Mouse (Mus musculus): ENCODE data around the gene Fam185a.

DNA sequence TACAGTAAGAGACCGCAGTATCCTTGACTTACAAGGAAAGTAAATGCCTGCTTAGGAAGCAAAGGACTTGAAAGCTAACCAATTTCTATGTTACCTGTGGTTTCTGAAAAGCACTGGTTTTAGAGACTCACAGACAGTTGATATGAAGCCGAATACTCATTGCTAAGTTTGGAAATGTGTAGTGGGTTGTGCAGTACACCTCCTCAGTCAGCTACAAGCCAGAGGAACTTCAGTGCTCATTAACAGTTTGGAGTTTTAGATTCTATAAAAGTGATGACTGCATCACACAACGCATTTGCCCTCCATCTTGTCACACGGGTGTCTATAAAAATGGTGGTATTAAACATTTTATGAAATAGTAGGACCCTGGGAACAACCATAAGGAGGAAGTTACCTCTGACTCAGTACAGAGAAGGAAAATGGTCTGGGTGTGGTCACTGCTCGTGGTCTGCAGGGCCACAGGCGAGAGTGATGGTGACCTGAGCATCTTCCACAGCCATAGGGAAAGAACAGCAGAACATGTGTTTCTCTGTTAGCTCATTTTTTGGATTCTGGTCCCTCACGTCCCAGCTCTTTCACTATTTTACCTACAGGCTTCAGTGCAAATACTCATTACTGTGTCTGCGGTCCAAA is 60.6 kb downstream of the Fam185a start:
- TF ChIP-seq POLR2A (IDR thresholded peaks at IDR 0.05; ENCODE audit: insufficient read length, low read depth) (no peak), TCF12 (IDR thresholded peaks at IDR 0.05; ENCODE audit: insufficient read depth, poor library complexity, severe bottlenecking) (no peak), E2F4 (IDR thresholded peaks at IDR 0.05; ENCODE audit: insufficient read depth) (no peak), USF1 (IDR thresholded peaks at IDR 0.05; ENCODE audit: low read depth) (no peak), POLR2AphosphoS2 (IDR thresholded peaks at IDR 0.05; ENCODE audit: insufficient read length, low read depth) (no peak), CEBPB (IDR thresholded peaks at IDR 0.05; ENCODE audit: insufficient read depth, poor library complexity, severe bottlenecking) (no peak), MAX (IDR thresholded peaks at IDR 0.05; ENCODE audit: low read depth) (no peak), SRF (IDR thresholded peaks at IDR 0.05; ENCODE audit: control insufficient read depth, insufficient read length, low read depth) (no peak)

Data from myocyte (in vitro differentiated cells).